Mouse (Mus musculus) bone marrow macrophage, adult 2 months (primary cell): ENCODE measurements around the gene Nell1. TPM values are rescaled to one million over a fixed set of nuclear protein-coding genes. Genes with fewer than 3 reads are reported as not detected.

ENCODE experiments used
- H3K27ac ChIP-seq: 2 replicates; pipeline ENCODE4 v1.5.1; 2012; ENCODE audit warnings: low read depth, low read length; ENCODE audit not compliant: insufficient read depth
- H3K4me1 ChIP-seq: 2 replicates; pipeline ENCODE4 v1.6.1; 2012; ENCODE audit warnings: low read length; ENCODE audit not compliant: control insufficient read depth, insufficient read depth
- H3K4me3 ChIP-seq: 2 replicates; pipeline ENCODE4 v1.5.1; 2012; ENCODE audit warnings: mild to moderate bottlenecking, low read length, moderate library complexity; ENCODE audit not compliant: insufficient read depth
- CTCF ChIP-seq: IDR thresholded peaks from 2 replicates; pipeline ENCODE4 v1.5.1; 2012; ENCODE audit warnings: low read depth, mild to moderate bottlenecking, low read length, moderate library complexity
- POLR2A ChIP-seq: IDR thresholded peaks from 2 replicates; pipeline ENCODE4 v1.6.1; 2012; ENCODE audit warnings: mild to moderate bottlenecking, low read depth, low read length, borderline replicate concordance
- polyA plus RNA-seq: library from polyadenylated mRNA; stranded (reverse); fragments of >200 nt; gene quantifications from 2 replicates; pipeline ENCODE4 v1.2.4, GENCODE M21; 2012; ENCODE audit not compliant: missing spikeins, insufficient read depth, insufficient read length

Nell1 gene
- polyA plus RNA-seq, 1 experiment = not detected

DNA sequence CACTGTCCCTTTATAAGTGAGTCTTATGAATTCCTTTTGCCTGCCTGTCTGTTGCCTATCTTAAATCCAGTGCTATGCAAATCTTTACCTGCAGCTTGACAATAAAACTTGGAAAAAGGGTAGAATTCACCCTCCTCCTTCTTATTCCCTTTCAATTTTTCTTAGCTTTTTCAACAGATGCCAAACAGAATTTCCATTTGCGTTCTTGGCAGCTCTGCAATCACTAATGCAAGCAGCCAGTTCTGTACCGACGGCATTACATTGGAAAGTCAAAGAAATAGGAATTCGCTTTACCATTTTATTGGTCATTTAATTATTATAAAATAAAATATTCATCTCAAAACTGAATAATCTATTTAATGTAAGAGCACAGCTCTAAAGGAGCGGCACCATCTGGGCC is 781.7 kb downstream of the Nell1 start:
- TF ChIP-seq CTCF (no peak), POLR2A (no peak)
- Histone ChIP-seq H3K4me3 (no peak overlapping the region), H3K4me1 (no peaks in the 10 kb centered on the region), H3K27ac (no peak overlapping the region)

- H3K27ac ChIP-seq = no peak overlapping the region
- no peaks in the 10 kb centered on the region for H3K4me1 ChIP-seq
- no peak overlapping the region for H3K4me3 ChIP-seq
- TF ChIP-seq POLR2A = no peak
- no peak for TF ChIP-seq CTCF
These were observed 798.9 kb downstream of the Nell1 start for GRCm38 (mm10) chr7:50773516-50773915.

GRCm38 (mm10) chr7:50781105-50781504 is 806.4 kb downstream of the Nell1 start:
- no peak overlapping the region for H3K27ac ChIP-seq
- H3K4me1 ChIP-seq = no peaks in the 10 kb centered on the region
- no peak overlapping the region for H3K4me3 ChIP-seq
- TF ChIP-seq POLR2A (no peak), CTCF (no peak)

GRCm38 (mm10) chr7:50783652-50784051 is 809.0 kb downstream of the Nell1 start:
- Histone ChIP-seq H3K27ac (no peak overlapping the region), H3K4me1 (no peaks in the 10 kb centered on the region), H3K4me3 (no peak overlapping the region)
- TF ChIP-seq CTCF (no peak), POLR2A (no peak)

DNA sequence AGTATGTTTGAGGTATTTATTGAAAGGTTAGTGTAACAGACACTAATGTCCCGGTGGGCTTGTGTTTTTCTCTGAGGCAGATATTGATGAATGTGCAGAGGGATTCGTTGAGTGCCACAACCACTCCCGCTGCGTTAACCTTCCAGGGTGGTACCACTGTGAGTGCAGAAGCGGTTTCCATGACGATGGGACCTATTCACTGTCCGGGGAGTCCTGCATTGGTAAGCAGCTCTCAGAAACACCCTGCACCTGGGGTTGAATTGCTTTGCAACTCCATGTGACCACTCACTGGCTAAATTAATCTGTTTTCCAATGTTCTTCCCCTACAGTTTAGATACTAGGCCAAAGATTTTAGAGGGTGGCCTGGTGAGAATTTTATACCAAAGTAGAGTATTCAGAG is 851.5 kb downstream of the Nell1 start:
- Histone ChIP-seq H3K27ac (no peak overlapping the region), H3K4me1 (no peaks in the 10 kb centered on the region), H3K4me3 (no peak overlapping the region)
- TF ChIP-seq CTCF (no peak), POLR2A (no peak)

DNA sequence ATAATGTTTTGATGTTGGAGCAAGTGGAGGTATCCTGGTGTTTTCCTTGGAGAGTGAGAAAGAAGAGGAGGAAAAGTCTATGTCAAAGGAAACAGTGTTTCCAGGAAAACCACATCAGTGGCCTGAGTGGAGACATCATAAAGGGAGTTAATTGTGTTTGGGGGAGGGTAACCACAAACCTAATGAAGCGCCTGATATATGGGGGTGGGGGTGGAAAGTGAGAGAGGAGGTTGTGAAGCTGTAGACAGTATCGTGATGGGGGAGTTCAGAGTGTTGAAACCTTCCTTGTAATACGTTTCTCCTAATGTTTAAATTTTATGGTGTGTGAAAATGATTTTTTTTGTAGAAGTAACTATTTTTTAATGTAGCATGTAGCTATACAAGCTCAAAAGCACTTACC is 858.1 kb downstream of the Nell1 start:
- no peak overlapping the region for H3K27ac ChIP-seq
- TF ChIP-seq POLR2A (no peak), CTCF (no peak)
- no peak overlapping the region for H3K4me3 ChIP-seq
- H3K4me1 ChIP-seq = no peaks in the 10 kb centered on the region

- TF ChIP-seq POLR2A (no peak), CTCF (no peak)
These were observed 868.0 kb downstream of the Nell1 start for GRCm38 (mm10) chr7:50842646-50843045.

GRCm38 (mm10) chr7:50847921-50848320 is 873.3 kb downstream of the Nell1 start:
- no peak for TF ChIP-seq CTCF
- TF ChIP-seq POLR2A = no peak
- H3K4me1 ChIP-seq = no peaks in the 10 kb centered on the region
- no peak overlapping the region for H3K4me3 ChIP-seq
- no peak overlapping the region for H3K27ac ChIP-seq

More at GRCm38 (mm10) chr7:50842646-50843045, 868.0 kb downstream of the Nell1 start:
- Histone ChIP-seq H3K27ac (no peak overlapping the region), H3K4me1 (no peaks in the 10 kb centered on the region), H3K4me3 (no peak overlapping the region)

DNA sequence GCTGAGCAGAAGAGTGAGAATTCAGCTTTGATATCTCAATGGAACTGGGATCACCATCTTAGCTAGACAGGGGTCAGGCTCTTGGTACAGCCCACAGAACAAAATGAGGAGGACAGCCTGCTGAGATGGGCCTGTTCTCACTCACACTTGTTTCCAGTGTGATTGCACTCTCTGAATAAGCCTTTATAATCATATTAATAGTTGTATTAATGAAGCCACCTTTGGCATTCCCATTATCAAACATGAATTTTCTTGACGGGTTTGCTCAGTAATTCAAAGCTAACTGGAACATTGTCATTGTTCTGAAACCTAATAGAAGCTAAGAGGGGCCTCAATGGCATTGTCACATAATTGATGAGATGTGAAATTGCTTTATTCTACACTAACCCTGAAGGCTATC is 875.6 kb downstream of the Nell1 start:
- TF ChIP-seq CTCF (no peak), POLR2A (no peak)
- no peak overlapping the region for H3K27ac ChIP-seq
- no peaks in the 10 kb centered on the region for H3K4me1 ChIP-seq
- H3K4me3 ChIP-seq = no peak overlapping the region

DNA sequence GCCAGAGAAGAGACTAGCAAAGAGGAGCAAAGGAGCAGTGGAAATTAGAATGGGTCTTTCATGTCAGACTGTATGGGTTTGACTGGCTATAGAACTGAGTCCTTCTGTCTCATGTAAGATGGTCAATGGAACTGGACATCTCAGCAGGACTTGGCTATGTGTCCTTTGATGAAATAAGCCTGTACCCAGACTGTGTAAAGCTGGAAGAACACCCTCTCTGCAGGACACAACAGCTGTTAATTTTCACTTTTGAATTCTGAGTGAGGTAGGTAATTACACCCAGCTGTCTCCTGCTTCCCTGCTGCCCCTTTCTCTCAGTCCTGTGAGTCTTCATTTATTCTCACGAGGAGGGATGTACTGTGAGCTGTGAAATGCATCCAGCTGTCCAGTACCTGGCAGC is 895.5 kb downstream of the Nell1 start:
- H3K4me3 ChIP-seq = no peak overlapping the region
- no peak for TF ChIP-seq POLR2A
- no peak for TF ChIP-seq CTCF
- no peaks in the 10 kb centered on the region for H3K4me1 ChIP-seq
- no peak overlapping the region for H3K27ac ChIP-seq

DNA sequence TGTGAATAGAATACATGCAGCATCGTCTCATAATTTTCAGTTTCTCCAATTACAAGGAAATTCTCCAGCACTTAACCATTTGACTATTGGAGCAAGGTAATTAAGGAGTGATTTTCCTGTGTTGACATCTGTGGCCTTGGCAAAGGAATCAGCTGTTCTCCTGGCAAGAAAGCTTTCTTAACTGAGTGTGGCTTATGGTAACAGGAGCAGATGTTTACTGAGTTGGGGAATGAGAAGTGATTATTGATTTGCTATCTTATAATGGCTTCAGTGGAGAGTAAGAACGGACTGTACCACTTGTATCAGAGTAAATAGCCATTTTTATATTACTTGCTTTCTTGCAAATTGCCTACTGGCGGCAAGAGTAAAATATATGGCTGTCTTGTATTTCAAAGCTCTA is 913.0 kb downstream of the Nell1 start:
- Histone ChIP-seq H3K27ac (no peak overlapping the region), H3K4me1 (no peaks in the 10 kb centered on the region), H3K4me3 (no peak overlapping the region)
- TF ChIP-seq CTCF = no peak
- no peak for TF ChIP-seq POLR2A
